Mouse (Mus musculus): Measurements from ENCODE around the gene Tomm6. TPM values are rescaled to one million over a fixed set of nuclear protein-coding genes. Genes with fewer than 3 reads are reported as not detected.
A peak's percentile ranks its signal among the peaks of the same experiment; 100 is the strongest.
"Not testable (repeated sequence)": the region's sequence is repeated elsewhere in the genome, so short reads cannot be mapped to it uniquely, and the experiment has no call there.

Tomm6 gene
- polyA plus RNA-seq, 1 experiment from 2014 or later = 441 TPM

DNA sequence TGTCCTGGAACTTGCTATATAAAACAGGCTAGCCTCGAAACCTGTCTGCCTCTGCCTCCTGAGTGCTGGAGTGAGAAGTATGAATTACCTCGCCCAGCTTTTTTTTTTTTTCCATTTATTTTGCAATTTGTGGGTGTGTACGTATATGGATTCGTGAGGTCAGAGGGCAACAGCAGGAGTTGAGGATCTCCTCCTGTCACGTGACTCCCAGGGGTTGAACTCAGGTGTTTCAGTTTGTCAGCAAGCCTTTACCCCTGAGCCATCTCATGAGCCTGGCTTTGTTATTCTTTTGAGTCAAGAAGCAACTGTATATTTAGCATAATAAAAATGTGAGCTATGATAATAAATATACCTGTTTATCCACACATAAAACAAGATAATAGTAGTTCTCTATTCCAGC lies 32.5 kb downstream of the Tomm6 start:
- ATAC-seq (ENCODE audit: insufficient number of reproducible peaks, low FRiP score, low TSS enrichment, low read depth) = no peak
- WGBS = 84% methylated on average over 5 of the region's 5 CpGs
- Histone ChIP-seq H3K4me1 (ENCODE audit: control insufficient read depth, insufficient read depth, low read length) (no peaks in the 10 kb centered on the region), H3K4me2 (ENCODE audit: low read depth, severe bottlenecking) (no peak overlapping the region), H3K9me3 (ENCODE audit: control insufficient read depth, low read length) (no peaks in the 10 kb centered on the region), H3K9ac (ENCODE audit: low read length) (no peak overlapping the region), H3K36me3 (ENCODE audit: control insufficient read depth, insufficient read depth, low read length) (no peaks in the 10 kb centered on the region), H3K27me3 (ENCODE audit: control insufficient read depth, insufficient read depth, low read length) (no peaks in the 10 kb centered on the region), H3K4me3 (ENCODE audit: low read depth, low read length) (no peak overlapping the region), H3K27ac (replicated peaks; ENCODE audit: low read depth, low read length) (no peak overlapping the region)
- no peak for DNase-seq (ENCODE audit: low spot score)

DNA sequence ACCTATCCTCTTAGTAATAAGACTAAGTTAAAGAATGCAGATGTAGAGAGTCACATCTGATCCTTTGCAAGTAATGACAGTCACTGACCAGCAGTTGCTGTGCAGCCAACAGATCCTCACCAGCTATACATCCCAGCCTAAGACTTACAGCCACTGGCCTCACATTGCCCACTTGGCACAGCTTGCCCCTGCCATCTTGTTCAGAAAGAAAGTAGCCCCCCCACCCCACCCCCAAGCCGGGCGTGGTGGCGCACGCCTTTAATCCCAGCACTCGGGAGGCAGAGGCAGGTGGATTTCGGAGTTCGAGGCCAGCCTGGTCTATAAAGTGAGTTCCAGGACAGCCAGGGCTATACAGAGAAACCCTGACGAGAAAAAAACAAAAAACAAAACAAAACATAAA lies 33.8 kb downstream of the Tomm6 start:
- WGBS = 93% methylated on average over 8 of the region's 8 CpGs

DNA sequence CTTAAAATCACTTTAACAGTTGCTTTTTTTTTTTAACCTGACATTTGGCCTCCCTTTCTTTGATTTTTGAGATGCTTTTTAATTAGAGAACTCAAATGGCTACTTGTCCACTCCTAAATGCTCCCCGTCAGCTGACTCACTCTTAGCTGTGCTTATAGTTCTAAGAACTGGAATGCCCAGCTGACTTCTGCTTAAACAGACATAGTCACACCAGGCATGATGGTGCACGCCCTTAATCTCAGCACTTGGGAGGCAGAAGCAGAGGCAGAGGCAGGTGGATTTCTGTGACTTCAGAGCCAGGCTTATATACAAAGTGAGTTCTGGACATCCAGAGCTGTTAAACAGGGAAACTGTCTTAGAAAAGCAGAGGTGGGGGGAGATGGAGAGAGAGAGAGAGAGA lies 36.2 kb downstream of the Tomm6 start:
- DNase-seq (ENCODE audit: low spot score) = no peak
- H3K27ac ChIP-seq (replicated peaks; ENCODE audit: low read depth, low read length) = no peak overlapping the region
- WGBS = 90% methylated on average over 2 of the region's 2 CpGs

More for the DNA sequence above, 33.8 kb downstream of the Tomm6 start:
- not testable (repeated sequence) for H3K36me3 ChIP-seq (ENCODE audit: control insufficient read depth, insufficient read depth, low read length); H3K9me3 ChIP-seq (ENCODE audit: control insufficient read depth, low read length); ATAC-seq (ENCODE audit: insufficient number of reproducible peaks, low FRiP score, low TSS enrichment, low read depth); H3K4me3 ChIP-seq (ENCODE audit: low read depth, low read length); DNase-seq (ENCODE audit: low spot score); H3K9ac ChIP-seq (ENCODE audit: low read length); H3K27me3 ChIP-seq (ENCODE audit: control insufficient read depth, insufficient read depth, low read length); H3K4me1 ChIP-seq (ENCODE audit: control insufficient read depth, insufficient read depth, low read length); H3K27ac ChIP-seq (replicated peaks; ENCODE audit: low read depth, low read length); H3K4me2 ChIP-seq (ENCODE audit: low read depth, severe bottlenecking)

DNA sequence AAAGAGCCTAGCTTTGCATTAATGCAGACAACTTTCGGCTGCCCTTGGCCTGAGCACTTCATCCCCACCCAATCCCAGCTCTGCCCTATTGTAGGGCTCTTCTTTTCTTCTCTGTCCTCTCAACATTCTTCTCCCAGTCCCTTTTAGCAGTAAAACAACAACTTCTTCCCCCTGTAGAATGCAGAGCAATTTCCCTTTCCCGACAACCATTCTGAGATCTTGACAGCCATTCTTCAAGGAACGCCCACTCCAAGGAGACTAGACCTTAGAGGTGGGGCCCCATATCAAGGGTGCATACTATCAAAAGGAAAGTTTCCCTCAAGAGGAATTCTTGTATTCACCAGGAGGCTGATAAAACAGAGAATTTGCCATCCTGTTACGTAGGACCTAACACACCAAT lies 39.2 kb downstream of the Tomm6 start:
- ATAC-seq (ENCODE audit: insufficient number of reproducible peaks, low FRiP score, low TSS enrichment, low read depth) (no peak), DNase-seq (ENCODE audit: low spot score) (no peak)

More for the DNA sequence above, 36.2 kb downstream of the Tomm6 start:
- H3K36me3 ChIP-seq (ENCODE audit: control insufficient read depth, insufficient read depth, low read length) = no peaks in the 10 kb centered on the region
- no peak overlapping the region for H3K9ac ChIP-seq (ENCODE audit: low read length)
- H3K4me3 ChIP-seq (ENCODE audit: low read depth, low read length) = no peak overlapping the region
- H3K27me3 ChIP-seq (ENCODE audit: control insufficient read depth, insufficient read depth, low read length) = no peaks in the 10 kb centered on the region
- ATAC-seq (ENCODE audit: insufficient number of reproducible peaks, low FRiP score, low TSS enrichment, low read depth) = no peak
- H3K4me1 ChIP-seq (ENCODE audit: control insufficient read depth, insufficient read depth, low read length) = no peaks in the 10 kb centered on the region
- H3K9me3 ChIP-seq (ENCODE audit: control insufficient read depth, low read length) = no peaks in the 10 kb centered on the region
- no peak overlapping the region for H3K4me2 ChIP-seq (ENCODE audit: low read depth, severe bottlenecking)

DNA sequence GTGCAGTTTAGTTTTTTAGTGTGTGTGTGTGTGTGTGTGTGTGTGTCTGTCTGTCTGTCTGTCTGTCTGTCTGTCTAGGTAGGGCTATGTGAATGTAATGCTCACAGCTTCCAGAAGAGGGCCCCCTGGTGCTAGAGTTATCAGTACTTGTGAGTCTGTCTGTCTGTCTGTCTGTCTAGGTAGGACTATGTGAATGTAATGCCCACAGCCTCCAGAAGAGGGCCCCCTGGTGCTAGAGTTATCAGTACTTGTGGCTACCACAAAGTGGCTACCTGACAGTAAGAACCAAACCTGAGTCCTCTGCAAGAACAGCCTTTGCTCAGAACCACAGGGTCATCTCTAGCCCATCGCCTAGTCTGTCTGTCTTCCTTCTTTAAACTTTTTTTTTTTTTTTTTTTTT lies 41.5 kb downstream of the Tomm6 start:
- Histone ChIP-seq H3K4me2 (ENCODE audit: low read depth, severe bottlenecking) (no peak overlapping the region), H3K4me1 (ENCODE audit: control insufficient read depth, insufficient read depth, low read length) (no peaks in the 10 kb centered on the region), H3K27ac (replicated peaks; ENCODE audit: low read depth, low read length) (no peak overlapping the region), H3K9me3 (ENCODE audit: control insufficient read depth, low read length) (no peaks in the 10 kb centered on the region), H3K4me3 (ENCODE audit: low read depth, low read length) (no peak overlapping the region), H3K27me3 (ENCODE audit: control insufficient read depth, insufficient read depth, low read length) (no peaks in the 10 kb centered on the region), H3K36me3 (ENCODE audit: control insufficient read depth, insufficient read depth, low read length) (no peaks in the 10 kb centered on the region), H3K9ac (ENCODE audit: low read length) (no peak overlapping the region)
- DNase-seq (ENCODE audit: low spot score) (peak; percentile 76), ATAC-seq (ENCODE audit: insufficient number of reproducible peaks, low FRiP score, low TSS enrichment, low read depth) (no peak)
- 58% methylated on average over 1 of the region's 1 CpGs for WGBS

More for the DNA sequence above, 39.2 kb downstream of the Tomm6 start:
- Histone ChIP-seq H3K4me3 (ENCODE audit: low read depth, low read length) (no peak overlapping the region), H3K4me1 (ENCODE audit: control insufficient read depth, insufficient read depth, low read length) (no peaks in the 10 kb centered on the region), H3K9ac (ENCODE audit: low read length) (no peak overlapping the region), H3K27me3 (ENCODE audit: control insufficient read depth, insufficient read depth, low read length) (no peaks in the 10 kb centered on the region), H3K4me2 (ENCODE audit: low read depth, severe bottlenecking) (no peak overlapping the region), H3K27ac (replicated peaks; ENCODE audit: low read depth, low read length) (no peak overlapping the region), H3K9me3 (ENCODE audit: control insufficient read depth, low read length) (no peaks in the 10 kb centered on the region), H3K36me3 (ENCODE audit: control insufficient read depth, insufficient read depth, low read length) (no peaks in the 10 kb centered on the region)
- 77% methylated on average over 4 of the region's 4 CpGs for WGBS

DNA sequence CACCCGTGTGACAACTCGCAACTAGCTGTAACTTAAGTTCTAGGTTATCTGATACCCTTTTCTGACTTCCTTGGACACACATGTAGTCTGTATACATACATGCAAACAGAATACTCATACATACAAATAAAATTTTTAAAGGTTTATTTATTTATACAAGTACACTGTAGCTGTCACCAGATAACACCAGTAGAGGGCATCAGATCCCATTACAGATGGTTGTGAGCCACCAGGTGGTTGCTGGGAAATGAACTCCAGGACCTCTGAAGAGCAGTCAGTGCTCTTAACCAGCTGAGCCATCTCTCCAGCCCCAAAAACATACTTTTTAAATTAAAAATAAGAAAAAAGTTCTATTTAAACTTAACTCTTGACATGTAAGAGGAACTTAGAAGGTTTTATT lies 45.2 kb downstream of the Tomm6 start:
- WGBS = 77% methylated on average over 2 of the region's 2 CpGs
- Histone ChIP-seq H3K9me3 (ENCODE audit: control insufficient read depth, low read length) (no peaks in the 10 kb centered on the region), H3K4me3 (ENCODE audit: low read depth, low read length) (no peak overlapping the region), H3K4me1 (ENCODE audit: control insufficient read depth, insufficient read depth, low read length) (no peaks in the 10 kb centered on the region), H3K9ac (ENCODE audit: low read length) (no peak overlapping the region), H3K36me3 (ENCODE audit: control insufficient read depth, insufficient read depth, low read length) (no peaks in the 10 kb centered on the region), H3K4me2 (ENCODE audit: low read depth, severe bottlenecking) (no peak overlapping the region), H3K27ac (replicated peaks; ENCODE audit: low read depth, low read length) (no peak overlapping the region), H3K27me3 (ENCODE audit: control insufficient read depth, insufficient read depth, low read length) (no peaks in the 10 kb centered on the region)
- DNase-seq (ENCODE audit: low spot score) = no peak
- ATAC-seq (ENCODE audit: insufficient number of reproducible peaks, low FRiP score, low TSS enrichment, low read depth) = no peak

Other genes with a start within 250 kb of the Tomm6 start
- gene Taf8, start 186.1 kb downstream of the Tomm6 start, polyA plus RNA-seq (2014; fragmentation: Nextera tagmentation; extraction: Ambion mirVana) = 30.4 and 33.7 TPM in 2 replicates
- gene Ccnd3, start 183.3 kb downstream of the Tomm6 start, polyA plus RNA-seq (2014; fragmentation: Nextera tagmentation; extraction: Ambion mirVana) = 345 and 350 TPM in 2 replicates
- 30.7 and 31.6 TPM in 2 replicates for gene Bysl, start 76.9 kb downstream of the Tomm6 start, polyA plus RNA-seq (2014; fragmentation: Nextera tagmentation; extraction: Ambion mirVana)
- gene Med20, start 76.8 kb downstream of the Tomm6 start, polyA plus RNA-seq (2014; fragmentation: Nextera tagmentation; extraction: Ambion mirVana) = 49.5 and 50.4 TPM in 2 replicates
- gene Gm20517, start 76.8 kb downstream of the Tomm6 start, polyA plus RNA-seq (2014; fragmentation: Nextera tagmentation; extraction: Ambion mirVana) = 1.3 and 1.5 TPM in 2 replicates
- 4.7 and 6.7 TPM in 2 replicates for gene Usp49, start 57.7 kb downstream of the Tomm6 start, polyA plus RNA-seq (2014; fragmentation: Nextera tagmentation; extraction: Ambion mirVana)
- gene Frs3, start 644 bp upstream of the Tomm6 start, polyA plus RNA-seq (2014; fragmentation: Nextera tagmentation; extraction: Ambion mirVana) = 3.9 and 4.2 TPM in 2 replicates
- gene Gm21981, start 6.1 kb upstream of the Tomm6 start, polyA plus RNA-seq (2014; fragmentation: Nextera tagmentation; extraction: Ambion mirVana) = 0.95 and 1.3 TPM in 2 replicates
- gene Prickle4, start 6.3 kb upstream of the Tomm6 start, polyA plus RNA-seq (2014; fragmentation: Nextera tagmentation; extraction: Ambion mirVana) = 1.8 and 2.6 TPM in 2 replicates
- gene Pgc, start 38.5 kb upstream of the Tomm6 start, polyA plus RNA-seq (2014; fragmentation: Nextera tagmentation; extraction: Ambion mirVana) = not detected in 2 replicates
- gene Tfeb, start 48.6 kb upstream of the Tomm6 start, polyA plus RNA-seq (2014; fragmentation: Nextera tagmentation; extraction: Ambion mirVana) = 3.7 and 5.6 TPM in 2 replicates
- 56.4 and 100.0 TPM in 2 replicates for gene Mdfi, start 146.3 kb upstream of the Tomm6 start, polyA plus RNA-seq (2014; fragmentation: Nextera tagmentation; extraction: Ambion mirVana)
- 30.5 and 30.7 TPM in 2 replicates for gene Foxp4, start 236.3 kb upstream of the Tomm6 start, polyA plus RNA-seq (2014; fragmentation: Nextera tagmentation; extraction: Ambion mirVana)